Mouse (Mus musculus) small intestine, adult 2 months (tissue): ENCODE measurements at regions not wholly inside any gene's neighbourhood (a gene's known extent, or its start where the extent isn't known, plus 50 kb on each side); places are given as distances from the start of the nearest gene placed in this dataset.

Experiments
- CTCF ChIP-seq: fragments of 200-500 bp; IDR thresholded peaks from 2 replicates; pipeline ENCODE4 v1.5.1; 2012; ENCODE audit warnings: low read depth, mild to moderate bottlenecking, control low read depth, inconsistent platforms, low read length, moderate library complexity, mixed read lengths; ENCODE audit not compliant: insufficient replicate concordance, insufficient read length; ENCODE audit errors: extremely low read depth
- POLR2A ChIP-seq: fragments of 200-500 bp; IDR thresholded peaks from 2 replicates; pipeline ENCODE4 v1.6.1; 2012; ENCODE audit warnings: low read depth, mild to moderate bottlenecking, control low read depth, inconsistent platforms, low read length, moderate library complexity

DNA sequence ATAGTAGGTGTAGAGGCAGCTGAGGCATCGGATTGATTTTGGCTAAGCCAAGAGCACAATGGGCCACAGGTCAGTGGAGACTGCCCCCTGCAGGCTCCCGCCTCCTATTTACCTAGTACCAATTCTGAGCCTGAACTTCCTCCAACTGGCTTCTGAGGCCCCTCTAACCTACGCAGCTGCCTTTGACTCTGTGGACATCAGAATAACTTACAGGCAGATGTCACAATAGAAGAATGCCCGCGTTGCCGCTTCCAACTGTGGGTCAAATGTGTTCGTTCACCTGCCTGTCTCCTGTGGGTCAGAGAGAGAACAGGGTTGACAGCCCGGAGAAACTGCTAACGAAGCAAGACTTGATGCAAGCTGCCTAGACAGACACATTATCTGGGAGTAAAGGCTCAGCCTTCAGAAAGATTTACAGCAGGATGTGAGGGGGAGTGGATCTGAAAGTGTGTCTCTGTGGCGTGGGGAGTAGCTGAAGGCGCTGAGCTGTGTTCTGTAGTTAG lies 153.2 kb downstream of the Gm10260 start:
- TF ChIP-seq CTCF (peak; percentile 55; the same call in 1 of the 2 replicates), POLR2A (no peak)
